Mouse (Mus musculus) lung, embryonic 14.5 days (tissue): ENCODE data around the gene Gm49322. TPM values are rescaled to one million over a fixed set of nuclear protein-coding genes. Genes with fewer than 3 reads are reported as not detected.

Experiments used
- ATAC-seq: fragments of 200-750 bp; cut with Nextera tagmentation; 2 replicates; pipeline ENCODE4 v1.8.0; 2017; ENCODE audit warnings: mild to moderate bottlenecking, moderate TSS enrichment, moderate library complexity; ENCODE audit not compliant: insufficient read depth
- DNase-seq: peaks from one replicate; pipeline ENCODE4 v3.0.0-alpha.2; 2015
- H3K27ac ChIP-seq: fragments of 300-500 bp; sonication (generic); 2 replicates; pipeline ENCODE4 v1.5.1; 2014; ENCODE audit warnings: low read depth, mild to moderate bottlenecking, moderate library complexity
- H3K27me3 ChIP-seq: fragments of 300-500 bp; sonication (generic); 2 replicates; pipeline ENCODE4 v1.6.1; 2014; ENCODE audit warnings: low read length, control low read depth; ENCODE audit not compliant: insufficient read depth
- H3K36me3 ChIP-seq: fragments of 300-500 bp; sonication (generic); 2 replicates; pipeline ENCODE4 v1.6.1; 2014; ENCODE audit warnings: control low read depth; ENCODE audit not compliant: insufficient read depth
- H3K4me1 ChIP-seq: fragments of 300-500 bp; sonication (generic); 2 replicates; pipeline ENCODE4 v1.6.1; 2014; ENCODE audit warnings: antibody characterized with exemption, control low read depth; ENCODE audit not compliant: insufficient read depth
- H3K4me2 ChIP-seq: fragments of 300-500 bp; sonication (generic); 2 replicates; pipeline ENCODE4 v1.6.1; 2014; ENCODE audit warnings: mild to moderate bottlenecking
- H3K4me3 ChIP-seq: fragments of 300-500 bp; sonication (generic); 2 replicates; pipeline ENCODE4 v1.5.1; 2014; ENCODE audit warnings: low read depth, low read length
- H3K9ac ChIP-seq: fragments of 300-500 bp; sonication (generic); 2 replicates; pipeline ENCODE4 v1.6.1; 2014
- H3K9me3 ChIP-seq: fragments of 300-500 bp; sonication (generic); 2 replicates; pipeline ENCODE4 v1.6.1; 2016; ENCODE audit warnings: low read depth, low read length, control low read depth
- CTCF ChIP-seq: IDR thresholded peaks from 2 replicates; pipeline ENCODE4 v1.5.1; 2016; ENCODE audit warnings: antibody characterized with exemption, low read depth
- WGBS: fragments of 180-500 bp; shearing (Covaris S2); extraction: QIAGEN DNeasy Blood & Tissue Kit; methylation state at CpG from one replicate; pipeline ENCODE4 v1.1.7; 2014; 5-methylcytosine and 5-hydroxymethylcytosine counted together
- polyA plus RNA-seq: library from polyadenylated mRNA; unstranded; fragments of >200 nt; fragmentation: Nextera tagmentation; extraction: Ambion mirVana; gene quantifications from 2 replicates; pipeline ENCODE4 v1.2.1, GENCODE M21; 2014

Gene Gm49322
- polyA plus RNA-seq, 1 experiment from 2014 or later, result 3.1 TPM

GRCm38 (mm10) chr10:80614351-80614750 is 8.5 kb downstream of the Gm49322 start:
- ATAC-seq (no peak), DNase-seq (no peak)
- H3K4me1 ChIP-seq, result no peaks in the 10 kb centered on the region
- H3K9me3 ChIP-seq, result no peaks in the 10 kb centered on the region
- H3K4me2 ChIP-seq, result no peak overlapping the region
- WGBS, result 85% methylated on average over 6 of the region's 6 CpGs
- no peaks in the 10 kb centered on the region for H3K27me3 ChIP-seq
- H3K36me3 ChIP-seq, result peaks cover 58% of the 10 kb centered on the region
- no peak for TF ChIP-seq CTCF
- no peak overlapping the region for H3K4me3 ChIP-seq
- H3K9ac ChIP-seq, result no peak overlapping the region
- H3K27ac ChIP-seq, result no peak overlapping the region

GRCm38 (mm10) chr10:80618181-80618580 is 12.4 kb downstream of the Gm49322 start:
- no peak for ATAC-seq
- H3K4me1 ChIP-seq, result 0 out of 2 replicates have a peak, but pooled peaks cover 5% of the 10 kb centered on the region
- H3K4me3 ChIP-seq, result no peak overlapping the region
- no peak overlapping the region for H3K4me2 ChIP-seq
- DNase-seq, result peak; percentile 53
- H3K36me3 ChIP-seq, result peaks cover 24% of the 10 kb centered on the region
- no peaks in the 10 kb centered on the region for H3K27me3 ChIP-seq
- TF ChIP-seq CTCF, result no peak
- peak overlapping the region; percentile 46; the same call in 1 of the 2 replicates for H3K27ac ChIP-seq
- H3K9ac ChIP-seq, result no peak overlapping the region
- H3K9me3 ChIP-seq, result no peaks in the 10 kb centered on the region
- WGBS, result 66% methylated on average over 9 of the region's 9 CpGs

GRCm38 (mm10) chr10:80619465-80620244 is 13.8 kb downstream of the Gm49322 start:
- Histone ChIP-seq H3K4me3 (no peak overlapping the region), H3K4me1 (peaks cover 5% of the 10 kb centered on the region; the same call in 1 of the 2 replicates), H3K9me3 (no peaks in the 10 kb centered on the region), H3K4me2 (no peak overlapping the region), H3K27ac (no peak overlapping the region), H3K27me3 (no peaks in the 10 kb centered on the region), H3K9ac (no peak overlapping the region; the same call in 1 of the 2 replicates), H3K36me3 (peaks cover 12% of the 10 kb centered on the region)
- DNase-seq (no peak), ATAC-seq (no peak)
- 30% methylated on average over 8 of the region's 8 CpGs for WGBS
- no peak for TF ChIP-seq CTCF

- Histone ChIP-seq H3K4me1 (peaks cover 5% of the 10 kb centered on the region; the same call in 1 of the 2 replicates), H3K27ac (no peak overlapping the region)
- TF ChIP-seq CTCF, result no peak
Measured at GRCm38 (mm10) chr10:80620365-80620764, 14.5 kb downstream of the Gm49322 start.

GRCm38 (mm10) chr10:80620796-80621689 is 15.2 kb downstream of the Gm49322 start:
- H3K36me3 ChIP-seq, result peaks cover 2% of the 10 kb centered on the region; the same call in 1 of the 2 replicates
- peak overlapping the region; percentile 93 for H3K4me3 ChIP-seq
- TF ChIP-seq CTCF, result no peak
- peak overlapping the region; percentile 87 for H3K4me2 ChIP-seq
- no peak for DNase-seq
- H3K27ac ChIP-seq, result peak overlapping the region; percentile 93
- peak overlapping the region; percentile 53 for H3K9ac ChIP-seq
- H3K4me1 ChIP-seq, result peaks cover 5% of the 10 kb centered on the region; the same call in 1 of the 2 replicates
- H3K27me3 ChIP-seq, result no peaks in the 10 kb centered on the region
- no peaks in the 10 kb centered on the region for H3K9me3 ChIP-seq
- 46% methylated on average over 16 of the region's 16 CpGs for WGBS
- ATAC-seq, result no peak

More at GRCm38 (mm10) chr10:80620365-80620764, 14.5 kb downstream of the Gm49322 start:
- no peak for DNase-seq
- WGBS, result 77% methylated on average over 9 of the region's 9 CpGs
- Histone ChIP-seq H3K4me3 (no peak overlapping the region), H3K4me2 (no peak overlapping the region), H3K27me3 (no peaks in the 10 kb centered on the region), H3K36me3 (peaks cover 5% of the 10 kb centered on the region; the same call in 1 of the 2 replicates), H3K9me3 (no peaks in the 10 kb centered on the region), H3K9ac (no peak overlapping the region)
- no peak for ATAC-seq

- Histone ChIP-seq H3K27me3 (no peaks in the 10 kb centered on the region), H3K4me1 (peaks cover 5% of the 10 kb centered on the region; the same call in 1 of the 2 replicates), H3K4me2 (peak overlapping the region; percentile 87), H3K9me3 (no peaks in the 10 kb centered on the region), H3K36me3 (peaks cover 5% of the 10 kb centered on the region; the same call in 1 of the 2 replicates), H3K4me3 (peak overlapping the region; percentile 93), H3K27ac (peak overlapping the region; percentile 93), H3K9ac (peak overlapping the region; percentile 53)
- 0% methylated on average over 9 of the region's 9 CpGs for WGBS
- ATAC-seq, result no peak; the same call in 1 of the 2 replicates
- DNase-seq, result no peak
- TF ChIP-seq CTCF, result no peak
Measured at GRCm38 (mm10) chr10:80621690-80621939, 15.8 kb downstream of the Gm49322 start.
